ENCODE assay signal across 9 mouse cellular contexts in genomic region chr11:11972401-11973110, GRCm38 (mm10).
DNase-seq lines count a peak whose midpoint lies in the region; ATAC-seq lines count a peak whose summit lies in the region.
"Had no signal": no experiment of that assay in that cellular context is flagged by ENCODE, and none has a peak within 500 bp of the region (broad histone marks: within the 10 kb centered on the region; RNA-seq: fewer than 3 reads in every experiment).

No protein-coding gene starts in this region.

- 0 out of 2 replicates have a peak overlapping the region, but pooled peaks have one; percentile 15 for H3K27ac ChIP-seq in forebrain, embryonic 10.5 days
- no peak overlapping the region for H3K27ac ChIP-seq in forebrain, embryonic 15.5 days (replicated peaks)
- H3K27ac ChIP-seq in hindbrain, embryonic 11.5 days (ENCODE audit: low read depth, low read length): no peak overlapping the region
- no peak overlapping the region for H3K27ac ChIP-seq in hindbrain, embryonic 16.5 days (ENCODE audit: low read depth, low read length)
- H3K27ac ChIP-seq in hindbrain, embryonic 15.5 days (replicated peaks): no peak overlapping the region
- H3K27ac ChIP-seq: liver, embryonic 15.5 days had no signal

- DNase-seq in forebrain, embryonic 10.5 days (ENCODE audit: extremely low spot score, low spot score): peak; percentile 13
- no peak for DNase-seq in hindbrain, embryonic 11.5 days (ENCODE audit: low spot score)
- DNase-seq in ES-CJ7 (ENCODE audit: low read depth, low spot score): peak; percentile 31
- no peak for DNase-seq in yolk sac, embryonic 10.5 days (ENCODE audit: low spot score)
- no peak for DNase-seq in adrenal gland, postnatal 36 days

- peaks cover 7% of the 10 kb centered on the region for H3K27me3 ChIP-seq in forebrain, embryonic 10.5 days (ENCODE audit: poor library complexity, severe bottlenecking)
- no peaks in the 10 kb centered on the region for H3K27me3 ChIP-seq in forebrain, embryonic 15.5 days
- H3K27me3 ChIP-seq in hindbrain, embryonic 11.5 days (ENCODE audit: control insufficient read depth, insufficient read depth, low read length): no peaks in the 10 kb centered on the region
- H3K27me3 ChIP-seq in hindbrain, embryonic 16.5 days (replicated peaks; ENCODE audit: control insufficient read depth, insufficient read depth, low read length): no peaks in the 10 kb centered on the region
- no peaks in the 10 kb centered on the region for H3K27me3 ChIP-seq in hindbrain, embryonic 15.5 days
- H3K27me3 ChIP-seq: liver, embryonic 15.5 days had no signal

- H3K9me3 ChIP-seq in forebrain, embryonic 10.5 days: peaks cover 9% of the 10 kb centered on the region
- H3K9me3 ChIP-seq in forebrain, embryonic 15.5 days: peaks cover 6% of the 10 kb centered on the region; the same call in 1 of the 2 replicates
- H3K9me3 ChIP-seq in hindbrain, embryonic 11.5 days (ENCODE audit: control insufficient read depth, low read length): no peaks in the 10 kb centered on the region
- H3K9me3 ChIP-seq in hindbrain, embryonic 16.5 days (ENCODE audit: control insufficient read depth, low read length): 0 out of 2 replicates have a peak, but pooled peaks cover 5% of the 10 kb centered on the region
- H3K9me3 ChIP-seq in hindbrain, embryonic 15.5 days: no peaks in the 10 kb centered on the region
- H3K9me3 ChIP-seq: liver, embryonic 15.5 days had no signal

- H3K4me3 ChIP-seq in forebrain, embryonic 10.5 days: no peak overlapping the region
- H3K4me3 ChIP-seq in forebrain, embryonic 15.5 days: no peak overlapping the region
- no peak overlapping the region for H3K4me3 ChIP-seq in hindbrain, embryonic 11.5 days (ENCODE audit: low read depth, low read length)
- no peak overlapping the region for H3K4me3 ChIP-seq in hindbrain, embryonic 16.5 days (ENCODE audit: low read length)
- H3K4me3 ChIP-seq in hindbrain, embryonic 15.5 days: no peak overlapping the region
- H3K4me3 ChIP-seq: liver, embryonic 15.5 days had no signal

- peaks cover 28% of the 10 kb centered on the region for H3K4me1 ChIP-seq in forebrain, embryonic 10.5 days
- no peaks in the 10 kb centered on the region for H3K4me1 ChIP-seq in forebrain, embryonic 15.5 days
- no peaks in the 10 kb centered on the region for H3K4me1 ChIP-seq in hindbrain, embryonic 11.5 days (replicated peaks; ENCODE audit: control insufficient read depth, insufficient read depth, low read length)
- H3K4me1 ChIP-seq in hindbrain, embryonic 16.5 days (ENCODE audit: control insufficient read depth, insufficient read depth, low read depth, low read length): no peaks in the 10 kb centered on the region
- peaks cover 3% of the 10 kb centered on the region; the same call in 1 of the 2 replicates for H3K4me1 ChIP-seq in hindbrain, embryonic 15.5 days (replicated peaks)

- peaks cover 85% of the 10 kb centered on the region for H3K36me3 ChIP-seq in forebrain, embryonic 10.5 days (replicated peaks)
- H3K36me3 ChIP-seq in forebrain, embryonic 15.5 days: no peaks in the 10 kb centered on the region
- H3K36me3 ChIP-seq in hindbrain, embryonic 11.5 days (ENCODE audit: control insufficient read depth, insufficient read depth, low read length): no peaks in the 10 kb centered on the region
- H3K36me3 ChIP-seq in hindbrain, embryonic 16.5 days (ENCODE audit: control insufficient read depth, insufficient read depth, low read length): peaks cover 7% of the 10 kb centered on the region
- H3K36me3 ChIP-seq in hindbrain, embryonic 15.5 days: peaks cover 21% of the 10 kb centered on the region

- H3K9ac ChIP-seq in forebrain, embryonic 15.5 days (replicated peaks): no peak overlapping the region
- H3K9ac ChIP-seq in hindbrain, embryonic 11.5 days (ENCODE audit: low read depth, low read length): no peak overlapping the region
- H3K9ac ChIP-seq in hindbrain, embryonic 16.5 days (ENCODE audit: low read depth, low read length): no peak overlapping the region
- H3K9ac ChIP-seq in hindbrain, embryonic 15.5 days: no peak overlapping the region
- H3K9ac ChIP-seq: liver, embryonic 15.5 days had no signal

- no peak overlapping the region for H3K4me2 ChIP-seq in forebrain, embryonic 15.5 days (replicated peaks)
- H3K4me2 ChIP-seq in hindbrain, embryonic 11.5 days (replicated peaks; ENCODE audit: low read depth, low read length): no peak overlapping the region
- H3K4me2 ChIP-seq in hindbrain, embryonic 16.5 days (ENCODE audit: low read length): no peak overlapping the region
- H3K4me2 ChIP-seq in hindbrain, embryonic 15.5 days: no peak overlapping the region
- H3K4me2 ChIP-seq: liver, embryonic 15.5 days had no signal

- 89% methylated on average over 6 of the region's 6 CpGs for WGBS in forebrain, embryonic 10.5 days
- WGBS in forebrain, embryonic 15.5 days: 83% methylated on average over 6 of the region's 6 CpGs
- WGBS in hindbrain, embryonic 11.5 days: 84% methylated on average over 6 of the region's 6 CpGs
- WGBS in hindbrain, embryonic 16.5 days: 80% methylated on average over 6 of the region's 6 CpGs
- WGBS in hindbrain, embryonic 15.5 days: 84% methylated on average over 6 of the region's 6 CpGs

- no peak for ATAC-seq in forebrain, embryonic 15.5 days (replicated peaks)
- ATAC-seq in hindbrain, embryonic 11.5 days (ENCODE audit: low FRiP score): peak; percentile 45; the same call in 1 of the 2 replicates
- no peak for ATAC-seq in hindbrain, embryonic 16.5 days
- peak; percentile 19; the same call in 1 of the 2 replicates for ATAC-seq in hindbrain, embryonic 15.5 days (ENCODE audit: low FRiP score, low read depth)

Comparison
In these comparisons a context has a peak if more than half of its experiments do, and no peak if none do; other contexts are left out.
1. ATAC-seq: peak in hindbrain, embryonic 11.5 days (single experiment) and hindbrain, embryonic 15.5 days (single experiment); none in forebrain, embryonic 15.5 days (single experiment) and hindbrain, embryonic 16.5 days (single experiment).
2. DNase-seq: peak in forebrain, embryonic 10.5 days (single experiment) and ES-CJ7 (single experiment); none in hindbrain, embryonic 11.5 days (single experiment), yolk sac, embryonic 10.5 days (single experiment) and adrenal gland, postnatal 36 days (0 of 2).